Mouse (Mus musculus) CH12.LX (cell line): ENCODE results near the gene Them7.

Source experiments
- CTCF ChIP-seq, 2 experiments: IDR thresholded peaks in 1 of 2; conservative IDR thresholded peaks in 1 of 2; 2 replicates each; pipeline ENCODE4 v1.5.1; 2011 to 2012; ENCODE audit warnings: low read depth in 2 of 2, low read length in 2 of 2, improper control_type of control experiment in 1 of 2, inconsistent platforms in 1 of 2, mild to moderate bottlenecking in 1 of 2, moderate library complexity in 1 of 2
- E2F4 ChIP-seq: IDR thresholded peaks from 2 replicates; pipeline ENCODE4 v1.6.1; 2011; ENCODE audit warnings: low read depth, low read length, improper control_type of control experiment; ENCODE audit not compliant: insufficient replicate concordance
- ELF1 ChIP-seq: IDR thresholded peaks from 2 replicates; pipeline ENCODE4 v1.6.1; 2014; ENCODE audit warnings: low read depth, mild to moderate bottlenecking, inconsistent platforms, low read length, improper control_type of control experiment
- EP300 ChIP-seq: IDR thresholded peaks from 2 replicates; pipeline ENCODE4 v1.6.1; 2011; ENCODE audit warnings: low read length, improper control_type of control experiment
- ETS1 ChIP-seq: conservative IDR thresholded peaks from 2 replicates; pipeline ENCODE4 v1.6.1; 2012; ENCODE audit warnings: low read depth, mild to moderate bottlenecking, inconsistent platforms, low read length, improper control_type of control experiment, moderate library complexity
- POLR2A ChIP-seq: IDR thresholded peaks from 2 replicates; pipeline ENCODE4 v1.6.1; 2011; ENCODE audit warnings: low read depth, mild to moderate bottlenecking, improper control_type of control experiment, low read length
- RAD21 ChIP-seq: IDR thresholded peaks from 2 replicates; pipeline ENCODE4 v1.6.1; 2011; ENCODE audit warnings: low read depth, mild to moderate bottlenecking, low read length, improper control_type of control experiment, moderate library complexity
- RCOR1 ChIP-seq: conservative IDR thresholded peaks from 2 replicates; pipeline ENCODE4 v1.6.1; 2012; ENCODE audit warnings: low read depth, mild to moderate bottlenecking, inconsistent platforms, low read length, improper control_type of control experiment
- USF2 ChIP-seq: conservative IDR thresholded peaks from 2 replicates; pipeline ENCODE4 v1.6.1; 2011; ENCODE audit warnings: low read depth, low read length, improper control_type of control experiment

DNA sequence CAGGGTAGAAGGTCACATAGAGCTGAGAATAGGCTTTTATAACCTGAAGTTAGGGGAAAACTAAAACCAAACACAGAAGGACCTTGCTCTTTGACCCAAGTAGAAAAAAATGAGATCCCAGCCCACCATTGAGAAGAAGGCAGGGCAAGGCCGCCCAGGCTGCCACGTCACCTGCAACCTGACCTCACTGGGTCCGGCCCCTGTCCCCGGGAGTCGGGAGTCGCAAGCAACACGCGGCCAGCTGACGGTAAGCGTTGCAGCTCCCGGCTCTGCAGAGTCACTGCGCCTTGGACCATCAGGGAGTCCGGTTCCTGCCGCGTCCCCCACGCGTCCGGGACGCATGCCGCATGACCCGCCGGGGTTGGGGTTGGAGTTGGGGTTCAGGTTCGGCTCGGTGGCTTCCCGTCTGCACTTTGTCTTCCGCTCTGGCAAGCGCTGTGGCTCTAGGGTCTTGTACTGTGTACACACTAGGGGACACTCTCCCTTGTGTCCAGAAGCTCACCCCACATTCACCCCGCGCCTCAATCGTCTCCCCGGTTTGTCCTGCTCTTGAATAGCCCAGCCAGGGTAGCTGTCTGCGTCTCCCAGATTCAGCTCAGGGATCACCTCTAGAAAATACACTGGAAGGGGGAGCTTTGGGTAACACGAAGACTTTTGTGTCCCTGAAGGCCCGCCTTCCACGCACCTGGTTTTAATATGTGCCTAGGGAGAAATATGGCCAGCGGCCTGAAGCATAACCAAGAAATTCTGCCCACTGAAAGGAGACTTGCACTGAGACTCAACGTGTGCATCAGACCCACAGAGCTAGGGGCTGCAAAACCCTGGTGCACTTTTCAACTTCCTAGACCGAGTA, at the start of gene Them7:
- TF ChIP-seq USF2 (no peak), RAD21 (no peak), POLR2A (no peak), RCOR1 (no peak), EP300 (no peak), CTCF (conservative IDR thresholded peaks at IDR 0.05 in 1 of 2, IDR thresholded peaks at IDR 0.05 in 1 of 2; ENCODE audit: low read depth in 2 of 2, low read length in 2 of 2) (no peak), ETS1 (no peak), E2F4 (no peak), ELF1 (no peak)
